Mouse (Mus musculus): ENCODE measurements around the gene Trim14.

Trim14 gene

GRCm38 (mm10) chr4:46526226-46526625 is 9.7 kb downstream of the Trim14 start:
- DNase-seq = no peak

GRCm38 (mm10) chr4:46523324-46523723 is 12.6 kb downstream of the Trim14 start:
- no peak for DNase-seq

GRCm38 (mm10) chr4:46521457-46521856 is 14.5 kb downstream of the Trim14 start:
- no peak for DNase-seq

GRCm38 (mm10) chr4:46520491-46520890 is 15.4 kb downstream of the Trim14 start:
- DNase-seq = no peak

- DNase-seq = peak; percentile 65
Observed at GRCm38 (mm10) chr4:46507736-46508460, 28.0 kb downstream of the Trim14 start.

GRCm38 (mm10) chr4:46506801-46507610 is 28.9 kb downstream of the Trim14 start:
- peak; percentile 91 for DNase-seq

GRCm38 (mm10) chr4:46505361-46506057 is 30.4 kb downstream of the Trim14 start:
- DNase-seq = peak; percentile 58

- no peak for DNase-seq
Observed at GRCm38 (mm10) chr4:46503881-46504280, 32.1 kb downstream of the Trim14 start.

- DNase-seq = no peak
Observed at GRCm38 (mm10) chr4:46502606-46503502, 33.1 kb downstream of the Trim14 start.

- DNase-seq = no peak
Observed at GRCm38 (mm10) chr4:46498976-46499375, 37.0 kb downstream of the Trim14 start.

GRCm38 (mm10) chr4:46498511-46498910 is 37.4 kb downstream of the Trim14 start:
- no peak for DNase-seq

GRCm38 (mm10) chr4:46497286-46497892 is 38.6 kb downstream of the Trim14 start:
- peak; percentile 55 for DNase-seq

GRCm38 (mm10) chr4:46495543-46495942 is 40.4 kb downstream of the Trim14 start:
- DNase-seq = no peak

GRCm38 (mm10) chr4:46493071-46493470 is 42.9 kb downstream of the Trim14 start:
- DNase-seq = no peak

- DNase-seq = peak; percentile 94
Observed at GRCm38 (mm10) chr4:46489028-46489925, 46.7 kb downstream of the Trim14 start, which contains the start of gene Nans. TSS of gene Nans (plus strand) at chr4:46489248.

- peak; percentile 52 for DNase-seq
Observed at GRCm38 (mm10) chr4:46487348-46487747, 48.6 kb downstream of the Trim14 start.

GRCm38 (mm10) chr4:46485696-46486417 is 50.1 kb downstream of the Trim14 start:
- DNase-seq = no peak

- DNase-seq = no peak
Observed at GRCm38 (mm10) chr4:46479081-46479480, 56.9 kb downstream of the Trim14 start.

- no peak for DNase-seq
Observed at GRCm38 (mm10) chr4:46475101-46475500, 60.8 kb downstream of the Trim14 start.

- no peak for DNase-seq
Observed at GRCm38 (mm10) chr4:46465740-46466139, 70.2 kb downstream of the Trim14 start.
